Comparison of ENCODE assay signal across 25 mouse cellular contexts in genomic region chr10:21918750-21919145, GRCm38 (mm10). TPM values are rescaled to one million over a fixed set of nuclear protein-coding genes. Genes with fewer than 3 reads are reported as not detected.
DNase-seq lines count a peak whose midpoint lies in the region; ATAC-seq and TF ChIP-seq lines count a peak whose summit lies in the region.
"Had no signal": no experiment of that assay in that cellular context is flagged by ENCODE, and none has a peak within 500 bp of the region (broad histone marks: within the 10 kb centered on the region; RNA-seq: fewer than 3 reads in every experiment).

No protein-coding gene starts in this region.

- peaks cover 25% of the 10 kb centered on the region; the same call in 1 of the 2 replicates for H3K4me1 ChIP-seq in brown adipose tissue, adult 24 weeks (ENCODE audit: control insufficient read depth, insufficient read depth, insufficient read length, low read length)
- peaks cover 5% of the 10 kb centered on the region; the same call in 1 of the 2 replicates for H3K4me1 ChIP-seq in heart, postnatal 0 days (ENCODE audit: control insufficient read depth, insufficient read depth)

- 62% methylated on average over 7 of the region's 7 CpGs for WGBS in heart, postnatal 0 days

- H3K9me3 ChIP-seq in heart, postnatal 0 days (replicated peaks; ENCODE audit: control insufficient read depth, low read length): no peaks in the 10 kb centered on the region
- H3K9me3 ChIP-seq: embryonic facial prominence, embryonic 10.5 days; embryonic facial prominence, embryonic 13.5 days; forebrain, embryonic 12.5 days; forebrain, embryonic 15.5 days; heart, embryonic 15.5 days had no signal

- ATAC-seq in heart, postnatal 0 days (ENCODE audit: insufficient read depth, low read depth): 0 out of 2 replicates have a peak, but pooled peaks have one; percentile 39
- ATAC-seq: forebrain, embryonic 15.5 days; intestine, postnatal 0 days had no signal

- no peaks in the 10 kb centered on the region for H3K27me3 ChIP-seq in heart, postnatal 0 days (ENCODE audit: control insufficient read depth, insufficient read depth, low read length)
- H3K27me3 ChIP-seq: forebrain, embryonic 12.5 days; forebrain, embryonic 15.5 days; heart, embryonic 15.5 days had no signal

- peak overlapping the region; percentile 54 for H3K27ac ChIP-seq in gastrocnemius, adult 2 months
- H3K27ac ChIP-seq in brown adipose tissue, adult 24 weeks (replicated peaks; ENCODE audit: low read depth, low read length): peak overlapping the region; percentile 84
- H3K27ac ChIP-seq in heart, postnatal 0 days (ENCODE audit: low read depth): peak overlapping the region; percentile 46
- H3K27ac ChIP-seq in left cerebral cortex, adult 2 months: no peak overlapping the region
- H3K27ac ChIP-seq: embryonic facial prominence, embryonic 10.5 days; embryonic facial prominence, embryonic 13.5 days; forebrain, embryonic 12.5 days; forebrain, embryonic 15.5 days; heart, embryonic 15.5 days; hindbrain, embryonic 14.5 days had no signal

- TF ChIP-seq EP300 in heart, postnatal 0 days (IDR thresholded peaks at IDR 0.05; ENCODE audit: low read depth): no peak

- no peaks in the 10 kb centered on the region for H3K36me3 ChIP-seq in heart, postnatal 0 days (replicated peaks; ENCODE audit: control insufficient read depth, insufficient read depth, low read length)
- H3K36me3 ChIP-seq: embryonic facial prominence, embryonic 10.5 days; embryonic facial prominence, embryonic 13.5 days; forebrain, embryonic 12.5 days; forebrain, embryonic 15.5 days; heart, embryonic 15.5 days had no signal

- DNase-seq in gastrocnemius, adult 2 months: no peak
- no peak for DNase-seq in gastrocnemius, postnatal 14 days
- DNase-seq in heart, adult 8-10 months (ENCODE audit: low spot score): peak; percentile 58
- no peak for DNase-seq in heart, postnatal 4 days
- no peak for DNase-seq in heart, postnatal 0 days (ENCODE audit: low spot score)
- no peak for DNase-seq in left cerebral cortex, adult 2 months (ENCODE audit: extremely low spot score in 1 of 2, low spot score in 2 of 2)
- no peak for DNase-seq in retina, embryonic 14.5 days (ENCODE audit: low spot score)
- DNase-seq: adrenal gland, adult 2 months; adrenal gland, postnatal 14 days; cerebellum, adult 11-12 months; cerebellum, adult 8-10 months; cerebellum, postnatal 10 days; cerebellum, postnatal 36 days; embryo, embryonic 11 days; gastrocnemius, postnatal 10 days; kidney, adult 2 months had no signal

- H3K4me2 ChIP-seq in heart, postnatal 0 days (ENCODE audit: low read depth, low read length): no peak overlapping the region
- H3K4me2 ChIP-seq: embryonic facial prominence, embryonic 13.5 days; forebrain, embryonic 12.5 days; forebrain, embryonic 15.5 days; heart, embryonic 15.5 days; hindbrain, embryonic 14.5 days had no signal

- no peak overlapping the region for H3K4me3 ChIP-seq in gastrocnemius, adult 2 months
- peak overlapping the region; percentile 17 for H3K4me3 ChIP-seq in brown adipose tissue, adult 24 weeks (ENCODE audit: insufficient read depth, low read depth, low read length)
- no peak overlapping the region for H3K4me3 ChIP-seq in heart, postnatal 0 days (ENCODE audit: low read depth, low read length)
- H3K4me3 ChIP-seq in left cerebral cortex, adult 2 months: no peak overlapping the region
- H3K4me3 ChIP-seq: embryonic facial prominence, embryonic 10.5 days; embryonic facial prominence, embryonic 13.5 days; erythroblast, embryonic 14.5 days; forebrain, embryonic 12.5 days; forebrain, embryonic 15.5 days; heart, embryonic 15.5 days had no signal

- TF ChIP-seq CTCF in gastrocnemius, adult 2 months (IDR thresholded peaks at IDR 0.05): no peak
- no peak for TF ChIP-seq CTCF in heart, postnatal 0 days (IDR thresholded peaks at IDR 0.05; ENCODE audit: low read depth)
- TF ChIP-seq CTCF in left cerebral cortex, adult 2 months (IDR thresholded peaks at IDR 0.05): no peak

- no peak overlapping the region for H3K9ac ChIP-seq in heart, postnatal 0 days (replicated peaks; ENCODE audit: low read depth, low read length)
- H3K9ac ChIP-seq: embryonic facial prominence, embryonic 13.5 days; forebrain, embryonic 12.5 days; forebrain, embryonic 15.5 days; heart, embryonic 15.5 days; hindbrain, embryonic 14.5 days had no signal

- intact Hi-C loops in gastrocnemius, adult 2 months (cut with DNase I): no loop called here
- intact Hi-C loops in gastrocnemius, postnatal 14 days (cut with DNase I; ENCODE audit: low total_unique reads): no loop called here
- intact Hi-C loops in left cerebral cortex, adult 2 months (cut with DNase I): no loop called here

RNA-seq across cellular contexts. Expression of gene Sgk1, which starts 36.8 kb away (rescaled TPM):
- total RNA-seq in gastrocnemius, adult 2 months (2021): 100 to 1,000 TPM; 208 to 210 TPM
- total RNA-seq in gastrocnemius, postnatal 14 days (2021): 100 to 1,000 TPM; 137 to 328 TPM
- 10 to 100 TPM; 29.3 to 60.0 (median 43.0) TPM for total RNA-seq in heart, adult 8-10 months (2022)
- total RNA-seq in heart, postnatal 4 days (2021): 10 to 100 TPM; 70.2 to 73.8 TPM
- polyA plus RNA-seq in brown adipose tissue, adult 24 weeks (2012; ENCODE audit: insufficient read depth, insufficient read length, missing spikeins): 27.6 and 37.6 TPM in 2 replicates
- total RNA-seq in heart, postnatal 0 days (2014; rRNA removed; ENCODE audit: low replicate concordance): 134 and 321 TPM in 2 replicates
- 33.2 and 35.8 TPM in 2 replicates for polyA plus RNA-seq in heart, postnatal 0 days (2015; fragmentation: Nextera tagmentation; extraction: Ambion mirVana)
- total RNA-seq in left cerebral cortex, adult 2 months (2021): 100 to 1,000 TPM; 104 to 135 TPM
